Mouse (Mus musculus): ENCODE data around the gene Adam20.
"Not testable (repeated sequence)": the region's sequence is repeated elsewhere in the genome, so short reads cannot be mapped to it uniquely, and the experiment has no call there.

DNA sequence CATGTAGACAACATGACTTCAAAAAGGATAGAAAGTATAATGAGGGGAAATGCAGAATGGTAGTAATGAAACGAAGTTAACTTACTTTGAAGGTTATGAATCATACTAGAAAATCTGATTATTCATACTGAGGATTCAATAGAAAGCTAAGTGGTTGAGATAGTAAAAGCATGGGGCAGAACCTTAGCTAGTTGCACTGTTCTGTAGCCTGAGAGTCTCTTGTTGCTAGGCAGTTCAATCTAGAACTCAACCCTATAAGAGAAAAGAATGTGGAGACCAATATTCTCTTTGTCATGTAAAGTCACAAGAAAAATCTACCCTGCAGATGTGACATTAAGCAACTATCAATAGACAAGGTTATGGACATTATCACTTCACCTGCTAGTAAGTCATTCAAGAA, 41.2 kb upstream of the Adam20 start, which contains the start of gene Adam25:
- TF ChIP-seq CTCF (IDR thresholded peaks at IDR 0.05; ENCODE audit: low read depth, low read length); POLR2A (IDR thresholded peaks at IDR 0.05; ENCODE audit: borderline replicate concordance, low read depth, low read length): not testable (repeated sequence)

Measured in bone marrow macrophage, adult 2 months (primary cell).